Mouse (Mus musculus): Measurements from ENCODE around the gene Atg4c. TPM values are rescaled to one million over a fixed set of nuclear protein-coding genes. Genes with fewer than 3 reads are reported as not detected.

The Atg4c gene
- polyA plus RNA-seq, 1 experiment from 2014 or later, result 16.2 TPM

DNA sequence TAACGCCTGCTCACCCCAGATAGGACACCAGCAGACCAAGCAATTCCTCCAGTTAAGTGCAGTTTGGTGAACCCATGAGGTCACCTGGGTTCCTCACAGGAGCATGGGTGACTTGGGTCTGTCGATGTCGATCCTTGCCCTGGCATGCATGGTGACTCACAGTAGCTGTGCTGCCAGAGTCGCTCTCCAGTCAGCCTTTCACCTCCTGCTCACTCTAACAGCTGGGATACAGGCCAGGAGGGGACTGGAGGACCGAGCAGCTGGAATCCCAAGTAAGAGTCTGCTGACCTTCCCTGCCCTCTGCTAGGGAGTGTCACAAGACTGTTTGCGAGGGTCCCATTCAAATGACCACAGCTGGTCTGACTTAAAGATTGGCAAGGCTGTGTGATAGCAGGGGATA, 33.5 kb downstream of the Atg4c start:
- 70% methylated on average over 6 of the region's 6 CpGs for WGBS
- Histone ChIP-seq H3K9ac (ENCODE audit: low read depth, low read length) (no peak overlapping the region), H3K36me3 (ENCODE audit: control insufficient read depth, insufficient read depth, low read length) (peaks cover 11% of the 10 kb centered on the region; the same call in 1 of the 2 replicates), H3K27ac (ENCODE audit: low read depth, low read length) (no peak overlapping the region), H3K27me3 (ENCODE audit: control insufficient read depth, insufficient read depth, low read length) (no peaks in the 10 kb centered on the region), H3K4me1 (ENCODE audit: control insufficient read depth, insufficient read depth, low read length) (no peaks in the 10 kb centered on the region), H3K9me3 (ENCODE audit: control insufficient read depth, low read length) (no peaks in the 10 kb centered on the region), H3K4me3 (ENCODE audit: low read length) (no peak overlapping the region), H3K4me2 (replicated peaks; ENCODE audit: low read depth, low read length) (no peak overlapping the region)
- ATAC-seq (ENCODE audit: low FRiP score, low TSS enrichment), result no peak

DNA sequence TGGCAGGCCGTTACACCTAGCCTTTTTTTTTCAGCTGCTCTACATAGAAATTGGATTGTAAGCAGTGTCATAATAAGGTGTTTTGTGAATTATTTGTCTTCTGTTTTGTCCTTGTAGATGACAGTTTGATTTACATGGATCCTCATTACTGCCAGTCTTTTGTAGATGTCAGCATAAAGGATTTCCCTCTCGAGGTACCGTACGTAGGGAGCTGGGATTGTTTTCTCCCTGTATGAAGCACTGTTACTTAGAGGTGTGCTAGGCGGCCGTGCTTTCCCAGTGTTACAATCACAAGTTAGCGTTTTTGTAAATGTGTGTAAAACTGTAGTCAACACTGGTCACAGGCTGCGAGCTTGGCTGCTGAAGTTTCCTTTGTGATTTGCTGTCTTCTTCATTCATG, 35.6 kb downstream of the Atg4c start:
- Histone ChIP-seq H3K27ac (ENCODE audit: low read depth, low read length) (no peak overlapping the region), H3K36me3 (ENCODE audit: control insufficient read depth, insufficient read depth, low read length) (peaks cover 7% of the 10 kb centered on the region; the same call in 1 of the 2 replicates), H3K9me3 (ENCODE audit: control insufficient read depth, low read length) (no peaks in the 10 kb centered on the region), H3K9ac (ENCODE audit: low read depth, low read length) (no peak overlapping the region), H3K4me2 (replicated peaks; ENCODE audit: low read depth, low read length) (no peak overlapping the region), H3K27me3 (ENCODE audit: control insufficient read depth, insufficient read depth, low read length) (no peaks in the 10 kb centered on the region), H3K4me3 (ENCODE audit: low read length) (no peak overlapping the region), H3K4me1 (ENCODE audit: control insufficient read depth, insufficient read depth, low read length) (no peaks in the 10 kb centered on the region)
- 94% methylated on average over 8 of the region's 8 CpGs for WGBS
- no peak for ATAC-seq (ENCODE audit: low FRiP score, low TSS enrichment)

DNA sequence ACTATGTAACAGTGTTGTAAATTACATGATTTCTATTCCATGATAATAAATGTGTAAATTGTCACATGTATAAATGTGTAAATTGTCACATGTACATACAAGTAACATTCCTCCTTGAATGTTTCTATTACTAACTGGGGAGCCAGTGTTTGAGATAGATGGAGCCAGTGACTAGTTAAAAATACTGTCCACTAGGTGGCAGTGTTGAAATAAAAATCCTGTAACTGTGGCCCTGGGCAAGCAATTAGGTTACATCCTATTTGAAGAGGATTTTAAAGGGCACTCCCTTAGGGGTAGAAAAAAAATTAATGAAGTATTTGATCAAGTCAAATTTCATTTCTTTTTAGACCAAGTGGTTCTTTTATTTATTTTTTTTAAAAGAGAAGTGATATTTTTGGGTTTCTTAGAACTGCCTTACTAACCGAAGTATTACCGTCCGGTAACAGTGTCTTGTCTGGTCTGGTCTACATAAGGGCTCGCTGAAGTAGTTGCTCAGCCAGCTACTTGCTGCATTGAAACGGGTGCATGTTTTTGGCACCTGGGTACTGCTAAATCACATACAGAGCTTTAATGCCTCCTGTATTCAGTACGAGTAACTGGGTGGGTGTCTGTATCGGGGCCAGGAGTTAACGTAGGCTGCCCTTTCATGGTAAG, 41.6 kb downstream of the Atg4c start:
- H3K4me2 ChIP-seq (replicated peaks; ENCODE audit: low read depth, low read length), result no peak overlapping the region
- H3K4me1 ChIP-seq (ENCODE audit: control insufficient read depth, insufficient read depth, low read length), result no peaks in the 10 kb centered on the region
- no peaks in the 10 kb centered on the region for H3K9me3 ChIP-seq (ENCODE audit: control insufficient read depth, low read length)
- no peak overlapping the region for H3K27ac ChIP-seq (ENCODE audit: low read depth, low read length)
- WGBS, result 93% methylated on average over 8 of the region's 8 CpGs
- 0 out of 2 replicates have a peak, but pooled peaks have one; percentile 76 for ATAC-seq (ENCODE audit: low FRiP score, low TSS enrichment)
- no peaks in the 10 kb centered on the region for H3K27me3 ChIP-seq (ENCODE audit: control insufficient read depth, insufficient read depth, low read length)
- H3K9ac ChIP-seq (ENCODE audit: low read depth, low read length), result no peak overlapping the region
- no peak overlapping the region for H3K4me3 ChIP-seq (ENCODE audit: low read length)
- H3K36me3 ChIP-seq (ENCODE audit: control insufficient read depth, insufficient read depth, low read length), result peaks cover 3% of the 10 kb centered on the region; the same call in 1 of the 2 replicates

DNA sequence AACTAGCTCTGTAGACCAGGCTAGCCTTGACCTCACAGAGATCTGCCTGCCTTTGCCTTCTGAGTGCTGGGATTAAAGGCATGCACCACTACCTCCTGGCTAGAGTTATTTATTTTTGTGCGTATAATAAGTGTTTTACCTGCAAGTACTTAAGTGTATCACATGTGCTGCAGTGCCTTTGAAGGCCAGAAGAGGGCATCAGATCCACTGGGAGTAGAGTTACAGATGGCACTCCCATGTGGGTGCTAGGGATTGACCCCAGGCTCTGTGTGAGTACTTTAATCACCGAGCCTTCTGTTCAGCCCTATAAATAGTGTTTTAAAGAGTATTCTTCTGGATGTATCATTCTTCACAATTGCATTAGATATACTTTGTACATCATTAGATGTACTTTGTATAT, 44.6 kb downstream of the Atg4c start:
- Histone ChIP-seq H3K4me1 (ENCODE audit: control insufficient read depth, insufficient read depth, low read length) (no peaks in the 10 kb centered on the region), H3K9me3 (ENCODE audit: control insufficient read depth, low read length) (no peaks in the 10 kb centered on the region), H3K27me3 (ENCODE audit: control insufficient read depth, insufficient read depth, low read length) (no peaks in the 10 kb centered on the region), H3K4me2 (replicated peaks; ENCODE audit: low read depth, low read length) (no peak overlapping the region), H3K36me3 (ENCODE audit: control insufficient read depth, insufficient read depth, low read length) (peaks cover 3% of the 10 kb centered on the region; the same call in 1 of the 2 replicates), H3K27ac (ENCODE audit: low read depth, low read length) (no peak overlapping the region), H3K4me3 (ENCODE audit: low read length) (no peak overlapping the region), H3K9ac (ENCODE audit: low read depth, low read length) (no peak overlapping the region)
- WGBS, result 81% methylated on average over 2 of the region's 2 CpGs
- ATAC-seq (ENCODE audit: low FRiP score, low TSS enrichment), result no peak

DNA sequence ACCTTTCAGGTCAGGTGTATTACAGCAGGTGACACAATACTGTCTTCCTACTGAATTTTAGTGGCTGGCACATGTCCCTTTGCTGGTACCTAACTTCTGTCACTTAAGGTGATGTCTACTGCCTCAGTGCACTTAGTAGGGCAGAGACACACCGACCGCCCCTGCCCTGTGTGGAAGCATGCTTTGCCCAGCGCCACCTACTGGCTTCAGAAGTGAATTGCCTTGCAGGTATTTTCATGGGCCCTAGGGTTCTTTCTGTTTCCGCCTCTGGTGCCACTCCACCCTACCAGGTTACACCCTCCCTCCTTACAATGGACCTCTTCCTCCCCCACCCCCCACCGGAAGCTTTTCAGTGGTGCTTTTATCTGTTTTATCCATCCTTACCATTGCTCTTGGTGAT, 47.9 kb downstream of the Atg4c start:
- H3K27me3 ChIP-seq (ENCODE audit: control insufficient read depth, insufficient read depth, low read length), result no peaks in the 10 kb centered on the region
- H3K4me2 ChIP-seq (replicated peaks; ENCODE audit: low read depth, low read length), result no peak overlapping the region
- peaks cover 3% of the 10 kb centered on the region; the same call in 1 of the 2 replicates for H3K36me3 ChIP-seq (ENCODE audit: control insufficient read depth, insufficient read depth, low read length)
- WGBS, result 58% methylated on average over 5 of the region's 5 CpGs
- H3K9ac ChIP-seq (ENCODE audit: low read depth, low read length), result no peak overlapping the region
- ATAC-seq (ENCODE audit: low FRiP score, low TSS enrichment), result no peak
- H3K4me1 ChIP-seq (ENCODE audit: control insufficient read depth, insufficient read depth, low read length), result no peaks in the 10 kb centered on the region
- H3K9me3 ChIP-seq (ENCODE audit: control insufficient read depth, low read length), result no peaks in the 10 kb centered on the region
- no peak overlapping the region for H3K4me3 ChIP-seq (ENCODE audit: low read length)
- H3K27ac ChIP-seq (ENCODE audit: low read depth, low read length), result no peak overlapping the region

DNA sequence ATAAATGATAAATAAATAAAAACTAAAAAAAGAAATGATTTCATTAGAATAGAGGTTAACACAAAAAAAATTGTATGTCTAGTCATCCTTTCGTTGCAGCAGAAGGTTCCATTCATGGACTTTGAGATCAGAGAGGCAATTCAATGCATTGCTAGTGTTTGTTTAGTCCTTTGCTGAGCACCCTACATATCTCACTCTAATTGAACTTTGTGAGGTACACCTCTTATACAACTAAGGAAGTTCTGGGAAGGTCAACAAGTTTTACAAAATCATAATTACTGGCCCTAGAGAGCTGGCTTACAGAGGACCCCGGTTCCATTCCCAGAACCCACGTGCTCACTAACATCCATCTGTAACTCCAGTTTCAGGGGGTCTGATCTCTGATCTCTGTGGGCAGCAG, 55.6 kb downstream of the Atg4c start:
- WGBS, result 94% methylated on average over 3 of the region's 3 CpGs
- no peak overlapping the region for H3K4me3 ChIP-seq (ENCODE audit: low read length)
- no peaks in the 10 kb centered on the region for H3K27me3 ChIP-seq (ENCODE audit: control insufficient read depth, insufficient read depth, low read length)
- H3K9me3 ChIP-seq (ENCODE audit: control insufficient read depth, low read length), result no peaks in the 10 kb centered on the region
- no peaks in the 10 kb centered on the region for H3K36me3 ChIP-seq (ENCODE audit: control insufficient read depth, insufficient read depth, low read length)
- no peak overlapping the region for H3K9ac ChIP-seq (ENCODE audit: low read depth, low read length)
- no peak for ATAC-seq (ENCODE audit: low FRiP score, low TSS enrichment)
- H3K27ac ChIP-seq (ENCODE audit: low read depth, low read length), result no peak overlapping the region
- no peak overlapping the region for H3K4me2 ChIP-seq (replicated peaks; ENCODE audit: low read depth, low read length)
- H3K4me1 ChIP-seq (ENCODE audit: control insufficient read depth, insufficient read depth, low read length), result no peaks in the 10 kb centered on the region

DNA sequence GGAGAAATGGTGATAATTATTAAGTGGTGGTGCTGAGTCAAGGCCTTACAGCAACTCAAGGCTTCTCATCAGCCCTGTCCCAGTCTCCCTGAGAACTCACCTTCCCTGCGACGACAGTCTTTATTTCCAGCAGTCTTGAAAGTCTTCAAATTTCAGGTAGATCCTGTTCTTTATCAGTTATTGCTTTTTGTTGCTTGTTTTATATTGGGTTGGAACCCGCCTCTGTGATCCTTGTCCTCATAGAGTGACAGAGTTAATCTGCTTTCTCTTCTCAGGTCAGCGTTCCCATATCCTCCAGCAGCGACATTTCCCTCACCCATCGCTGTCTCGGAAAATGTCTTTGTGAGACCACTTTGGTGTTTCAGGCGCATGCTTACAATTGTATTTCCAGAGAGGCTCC, 56.1 kb downstream of the Atg4c start:
- ATAC-seq (ENCODE audit: low FRiP score, low TSS enrichment), result no peak
- Histone ChIP-seq H3K36me3 (ENCODE audit: control insufficient read depth, insufficient read depth, low read length) (no peaks in the 10 kb centered on the region), H3K27ac (ENCODE audit: low read depth, low read length) (no peak overlapping the region), H3K4me2 (replicated peaks; ENCODE audit: low read depth, low read length) (no peak overlapping the region), H3K9ac (ENCODE audit: low read depth, low read length) (no peak overlapping the region), H3K9me3 (ENCODE audit: control insufficient read depth, low read length) (no peaks in the 10 kb centered on the region), H3K4me3 (ENCODE audit: low read length) (no peak overlapping the region), H3K27me3 (ENCODE audit: control insufficient read depth, insufficient read depth, low read length) (no peaks in the 10 kb centered on the region), H3K4me1 (ENCODE audit: control insufficient read depth, insufficient read depth, low read length) (no peaks in the 10 kb centered on the region)
- 92% methylated on average over 8 of the region's 8 CpGs for WGBS

DNA sequence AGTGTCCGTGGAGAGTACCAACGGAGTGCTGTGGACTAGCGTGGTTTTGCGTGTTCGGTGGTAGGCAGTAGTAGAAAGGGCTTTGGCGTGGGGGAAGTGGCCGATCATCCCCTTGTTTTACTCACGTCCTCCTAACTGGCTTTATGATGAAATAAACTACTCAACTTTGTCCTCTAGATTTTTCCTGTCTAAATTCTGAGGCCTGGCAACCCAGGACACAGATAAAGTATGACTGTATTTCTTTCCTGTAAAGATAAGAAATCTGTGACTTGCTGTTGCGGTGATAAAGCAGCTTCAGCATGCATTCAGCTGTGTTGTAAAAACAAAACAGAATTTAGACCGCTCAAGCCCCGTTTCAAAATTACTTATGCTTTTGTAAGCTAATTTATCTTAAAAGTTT, 59.2 kb downstream of the Atg4c start:
- no peak for ATAC-seq (ENCODE audit: low FRiP score, low TSS enrichment)
- Histone ChIP-seq H3K4me2 (replicated peaks; ENCODE audit: low read depth, low read length) (no peak overlapping the region), H3K36me3 (ENCODE audit: control insufficient read depth, insufficient read depth, low read length) (no peaks in the 10 kb centered on the region), H3K9me3 (ENCODE audit: control insufficient read depth, low read length) (no peaks in the 10 kb centered on the region), H3K27ac (ENCODE audit: low read depth, low read length) (no peak overlapping the region), H3K9ac (ENCODE audit: low read depth, low read length) (no peak overlapping the region), H3K4me1 (ENCODE audit: control insufficient read depth, insufficient read depth, low read length) (no peaks in the 10 kb centered on the region), H3K4me3 (ENCODE audit: low read length) (no peak overlapping the region), H3K27me3 (ENCODE audit: control insufficient read depth, insufficient read depth, low read length) (no peaks in the 10 kb centered on the region)
- WGBS, result 85% methylated on average over 11 of the region's 11 CpGs

DNA sequence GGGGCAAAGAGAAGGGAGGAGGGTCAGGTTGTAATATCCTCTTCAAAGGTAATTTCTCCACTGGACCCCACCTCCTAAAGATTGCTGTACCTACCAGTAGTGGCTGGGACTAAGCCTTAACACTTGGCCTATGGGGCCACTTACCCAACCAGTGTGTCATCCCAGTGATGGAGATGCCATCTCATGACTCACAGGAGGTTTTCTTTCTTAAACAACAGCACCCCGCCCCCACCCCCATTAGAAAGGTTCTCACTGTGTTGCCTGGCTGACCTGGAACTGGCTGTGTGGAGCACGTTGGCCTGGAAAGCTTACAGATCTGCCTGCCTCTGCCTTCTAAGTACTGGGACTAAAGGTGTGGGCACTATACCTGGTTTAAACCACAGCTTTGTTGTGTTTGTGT, 69.5 kb downstream of the Atg4c start:
- no peak for ATAC-seq (ENCODE audit: low FRiP score, low TSS enrichment)
- H3K4me2 ChIP-seq (replicated peaks; ENCODE audit: low read depth, low read length), result no peak overlapping the region
- H3K4me1 ChIP-seq (ENCODE audit: control insufficient read depth, insufficient read depth, low read length), result no peaks in the 10 kb centered on the region
- no peak overlapping the region for H3K4me3 ChIP-seq (ENCODE audit: low read length)
- no peak overlapping the region for H3K9ac ChIP-seq (ENCODE audit: low read depth, low read length)
- H3K27ac ChIP-seq (ENCODE audit: low read depth, low read length), result no peak overlapping the region
- H3K36me3 ChIP-seq (ENCODE audit: control insufficient read depth, insufficient read depth, low read length), result no peaks in the 10 kb centered on the region
- H3K9me3 ChIP-seq (ENCODE audit: control insufficient read depth, low read length), result no peaks in the 10 kb centered on the region
- no peaks in the 10 kb centered on the region for H3K27me3 ChIP-seq (ENCODE audit: control insufficient read depth, insufficient read depth, low read length)
- WGBS, result 80% methylated on average over 2 of the region's 2 CpGs
